Mouse (Mus musculus): ENCODE measurements around the gene Ubqln1. TPM values are rescaled to one million over a fixed set of nuclear protein-coding genes. Genes with fewer than 3 reads are reported as not detected.
A peak's percentile ranks its signal among the peaks of the same experiment; 100 is the strongest.

The Ubqln1 gene
- polyA plus RNA-seq (2012; ENCODE audit: insufficient read depth, insufficient read length, low replicate concordance, missing spikeins) = 142 TPM in 1 of 2 replicates, not detected in the other

DNA sequence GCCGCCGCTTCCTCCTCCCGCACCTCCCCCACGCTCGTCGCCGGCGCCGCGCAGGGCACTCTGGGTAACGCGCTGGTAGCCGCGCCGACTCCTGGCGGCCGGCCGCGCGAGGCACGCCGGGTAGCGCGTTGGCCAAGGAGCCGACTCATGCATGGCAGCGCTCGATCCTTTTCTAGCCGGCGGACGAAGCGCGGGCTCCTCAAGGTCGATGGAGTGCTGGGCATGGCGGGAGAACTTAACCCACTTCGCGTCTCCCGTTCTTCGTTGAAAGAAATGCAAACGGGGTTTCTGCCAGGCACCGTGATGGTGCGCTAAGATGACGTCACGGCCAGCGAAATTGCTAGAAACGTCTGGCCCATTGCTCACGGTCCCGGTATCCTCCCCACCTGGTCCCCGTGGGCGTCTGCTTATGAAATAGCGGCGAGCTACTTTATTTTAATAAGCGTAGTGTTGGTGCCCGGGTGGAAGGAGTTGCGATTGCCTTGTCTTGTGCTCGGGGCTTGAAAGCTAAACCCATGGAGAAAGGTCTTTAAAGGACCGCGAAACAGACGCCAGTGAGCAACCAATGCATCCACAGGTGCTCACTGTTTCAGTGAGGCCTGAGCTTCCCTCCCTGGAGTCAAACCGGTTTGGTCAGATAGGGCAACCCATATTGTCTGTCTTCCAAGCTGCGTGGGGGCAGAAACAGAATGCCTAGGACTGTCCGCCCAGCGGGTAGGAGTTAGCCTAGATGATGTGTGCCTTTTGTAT is at the start of gene Ubqln1:
Gene Ubqln1 (minus strand): TSS at position 62 of the 750 bp plus-strand sequence.
- TF ChIP-seq POLR2A (IDR thresholded peaks at IDR 0.05; ENCODE audit: insufficient read depth, low read depth, low read length) (peak; percentile 90), CTCF (IDR thresholded peaks at IDR 0.05; ENCODE audit: insufficient read depth, low read depth, low read length) (0 out of 2 replicates have a peak, but pooled peaks have one; percentile 15)
- Histone ChIP-seq H3K4me3 (ENCODE audit: insufficient read depth, low read depth, low read length) (peak within 1 kb of the TSS; percentile 68), H3K27ac (ENCODE audit: insufficient read depth, low read depth, low read length) (peak within 1 kb of the TSS; percentile 95), H3K4me1 (ENCODE audit: control insufficient read depth, insufficient read depth, low read length) (peaks cover 7% of the 10 kb centered on the region)
- WGBS = 2% methylated on average over 62 of the region's 62 CpGs

GRCm38 (mm10) chr13:58263546-58263945 is 48.1 kb upstream of the Ubqln1 start:
- WGBS = 86% methylated on average over 8 of the region's 8 CpGs
- Histone ChIP-seq H3K4me3 (ENCODE audit: insufficient read depth, low read depth, low read length) (no peak overlapping the region), H3K4me1 (ENCODE audit: control insufficient read depth, insufficient read depth, low read length) (no peaks in the 10 kb centered on the region), H3K27ac (ENCODE audit: insufficient read depth, low read depth, low read length) (no peak overlapping the region)
- TF ChIP-seq POLR2A (IDR thresholded peaks at IDR 0.05; ENCODE audit: insufficient read depth, low read depth, low read length) (no peak), CTCF (IDR thresholded peaks at IDR 0.05; ENCODE audit: insufficient read depth, low read depth, low read length) (no peak)

- Histone ChIP-seq H3K4me1 (ENCODE audit: control insufficient read depth, insufficient read depth, low read length) (no peaks in the 10 kb centered on the region), H3K27ac (ENCODE audit: insufficient read depth, low read depth, low read length) (no peak overlapping the region), H3K4me3 (ENCODE audit: insufficient read depth, low read depth, low read length) (no peak overlapping the region)
- WGBS = 86% methylated on average over 4 of the region's 4 CpGs
- TF ChIP-seq POLR2A (IDR thresholded peaks at IDR 0.05; ENCODE audit: insufficient read depth, low read depth, low read length) (no peak), CTCF (IDR thresholded peaks at IDR 0.05; ENCODE audit: insufficient read depth, low read depth, low read length) (no peak)
These were observed 46.2 kb upstream of the Ubqln1 start for GRCm38 (mm10) chr13:58261674-58262073.

DNA sequence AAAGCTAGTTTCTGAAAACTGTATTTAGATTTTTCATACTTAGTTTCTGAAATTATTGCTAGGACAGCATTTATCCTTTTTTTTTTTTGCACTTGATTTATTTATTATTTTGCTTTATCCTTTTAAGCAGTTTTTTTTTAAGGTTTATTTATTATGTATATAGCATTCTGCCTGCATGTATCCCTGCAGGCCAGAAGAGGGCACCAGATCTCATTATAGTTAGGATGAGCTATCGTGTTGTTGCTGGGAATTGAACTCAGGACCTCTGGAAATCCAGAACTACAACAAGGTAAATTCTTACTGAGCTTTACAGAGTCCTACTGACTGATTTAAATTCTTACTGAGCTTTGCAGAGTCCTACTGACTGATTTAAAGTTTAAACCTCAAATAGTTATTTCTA is 37.8 kb upstream of the Ubqln1 start:
- Histone ChIP-seq H3K4me1 (ENCODE audit: control insufficient read depth, insufficient read depth, low read length) (no peaks in the 10 kb centered on the region), H3K4me3 (ENCODE audit: insufficient read depth, low read depth, low read length) (no peak overlapping the region), H3K27ac (ENCODE audit: insufficient read depth, low read depth, low read length) (no peak overlapping the region)
- TF ChIP-seq CTCF (IDR thresholded peaks at IDR 0.05; ENCODE audit: insufficient read depth, low read depth, low read length) (no peak), POLR2A (IDR thresholded peaks at IDR 0.05; ENCODE audit: insufficient read depth, low read depth, low read length) (no peak)
- WGBS = 98% methylated on average over 1 of the region's 1 CpGs

GRCm38 (mm10) chr13:58248957-58249356 is 33.5 kb upstream of the Ubqln1 start:
- no peak for TF ChIP-seq POLR2A (IDR thresholded peaks at IDR 0.05; ENCODE audit: insufficient read depth, low read depth, low read length)
- no peak for TF ChIP-seq CTCF (IDR thresholded peaks at IDR 0.05; ENCODE audit: insufficient read depth, low read depth, low read length)
- 94% methylated on average over 5 of the region's 5 CpGs for WGBS
- Histone ChIP-seq H3K4me3 (ENCODE audit: insufficient read depth, low read depth, low read length) (no peak overlapping the region), H3K27ac (ENCODE audit: insufficient read depth, low read depth, low read length) (no peak overlapping the region), H3K4me1 (ENCODE audit: control insufficient read depth, insufficient read depth, low read length) (no peaks in the 10 kb centered on the region)

DNA sequence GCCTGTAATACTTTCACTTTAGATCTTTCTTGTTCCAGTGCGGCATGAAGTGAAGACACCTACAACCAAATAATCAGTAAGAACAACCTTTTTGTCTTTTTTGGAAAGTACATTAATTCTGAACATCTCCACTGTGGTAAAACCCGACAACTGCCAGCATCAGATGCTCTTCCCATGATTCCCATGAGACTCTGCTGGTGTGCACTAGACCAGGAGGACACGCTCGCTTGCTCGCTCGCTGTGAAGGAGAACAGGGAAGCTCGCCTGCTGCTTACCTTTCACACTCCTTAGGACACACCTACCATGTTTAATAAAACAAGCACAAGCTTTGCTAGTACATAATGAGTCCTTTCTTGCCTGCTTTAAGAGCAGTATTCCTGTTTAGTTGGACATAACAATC is 21.1 kb upstream of the Ubqln1 start:
- Histone ChIP-seq H3K27ac (ENCODE audit: insufficient read depth, low read depth, low read length) (no peak overlapping the region), H3K4me3 (ENCODE audit: insufficient read depth, low read depth, low read length) (no peak overlapping the region), H3K4me1 (ENCODE audit: control insufficient read depth, insufficient read depth, low read length) (no peaks in the 10 kb centered on the region)
- WGBS = 91% methylated on average over 7 of the region's 7 CpGs
- TF ChIP-seq POLR2A (IDR thresholded peaks at IDR 0.05; ENCODE audit: insufficient read depth, low read depth, low read length) (no peak), CTCF (IDR thresholded peaks at IDR 0.05; ENCODE audit: insufficient read depth, low read depth, low read length) (no peak)

- 49% methylated on average over 5 of the region's 5 CpGs for WGBS
- Histone ChIP-seq H3K4me3 (ENCODE audit: insufficient read depth, low read depth, low read length) (no peak overlapping the region), H3K27ac (ENCODE audit: insufficient read depth, low read depth, low read length) (no peak overlapping the region), H3K4me1 (ENCODE audit: control insufficient read depth, insufficient read depth, low read length) (no peaks in the 10 kb centered on the region)
- TF ChIP-seq CTCF (IDR thresholded peaks at IDR 0.05; ENCODE audit: insufficient read depth, low read depth, low read length) = 0 out of 2 replicates have a peak, but pooled peaks have one; percentile 22
- no peak for TF ChIP-seq POLR2A (IDR thresholded peaks at IDR 0.05; ENCODE audit: insufficient read depth, low read depth, low read length)
These were observed 17.2 kb upstream of the Ubqln1 start for GRCm38 (mm10) chr13:58232611-58233010.

DNA sequence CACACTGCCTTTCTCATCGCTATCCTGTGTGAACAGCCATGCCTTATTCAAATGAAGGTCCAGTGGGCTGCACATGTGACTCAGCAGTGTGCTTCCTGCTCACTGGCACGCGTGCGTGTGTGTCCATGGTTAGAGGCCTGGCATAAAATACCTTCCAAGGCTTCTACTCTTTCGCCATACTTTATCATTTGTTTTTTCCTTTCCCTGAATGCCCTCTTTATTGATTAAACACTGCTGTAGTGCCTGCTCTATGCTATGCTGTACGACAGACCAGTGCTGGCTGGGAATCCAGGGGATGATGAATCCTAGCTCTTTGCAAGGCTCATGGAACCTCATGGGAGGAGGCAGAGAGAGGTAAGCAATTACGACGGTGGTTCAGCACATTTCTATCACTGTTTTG is 16.6 kb upstream of the Ubqln1 start:
- WGBS = 90% methylated on average over 8 of the region's 8 CpGs
- no peak for TF ChIP-seq POLR2A (IDR thresholded peaks at IDR 0.05; ENCODE audit: insufficient read depth, low read depth, low read length)
- TF ChIP-seq CTCF (IDR thresholded peaks at IDR 0.05; ENCODE audit: insufficient read depth, low read depth, low read length) = no peak
- H3K4me1 ChIP-seq (ENCODE audit: control insufficient read depth, insufficient read depth, low read length) = no peaks in the 10 kb centered on the region
- H3K4me3 ChIP-seq (ENCODE audit: insufficient read depth, low read depth, low read length) = no peak overlapping the region
- no peak overlapping the region for H3K27ac ChIP-seq (ENCODE audit: insufficient read depth, low read depth, low read length)

- TF ChIP-seq CTCF (IDR thresholded peaks at IDR 0.05; ENCODE audit: insufficient read depth, low read depth, low read length) (no peak), POLR2A (IDR thresholded peaks at IDR 0.05; ENCODE audit: insufficient read depth, low read depth, low read length) (no peak)
- WGBS = 88% methylated on average over 2 of the region's 2 CpGs
- Histone ChIP-seq H3K27ac (ENCODE audit: insufficient read depth, low read depth, low read length) (no peak overlapping the region), H3K4me1 (ENCODE audit: control insufficient read depth, insufficient read depth, low read length) (no peaks in the 10 kb centered on the region), H3K4me3 (ENCODE audit: insufficient read depth, low read depth, low read length) (no peak overlapping the region)
These were observed 13.2 kb upstream of the Ubqln1 start for GRCm38 (mm10) chr13:58228624-58229023.

Data from olfactory bulb, adult 2 months (tissue).